Mouse (Mus musculus): ENCODE data around the gene AC141477.1. TPM values are rescaled to one million over a fixed set of nuclear protein-coding genes. Genes with fewer than 3 reads are reported as not detected.

Gene AC141477.1
- total and polyA plus RNA-seq, 2 experiments: not detected

DNA sequence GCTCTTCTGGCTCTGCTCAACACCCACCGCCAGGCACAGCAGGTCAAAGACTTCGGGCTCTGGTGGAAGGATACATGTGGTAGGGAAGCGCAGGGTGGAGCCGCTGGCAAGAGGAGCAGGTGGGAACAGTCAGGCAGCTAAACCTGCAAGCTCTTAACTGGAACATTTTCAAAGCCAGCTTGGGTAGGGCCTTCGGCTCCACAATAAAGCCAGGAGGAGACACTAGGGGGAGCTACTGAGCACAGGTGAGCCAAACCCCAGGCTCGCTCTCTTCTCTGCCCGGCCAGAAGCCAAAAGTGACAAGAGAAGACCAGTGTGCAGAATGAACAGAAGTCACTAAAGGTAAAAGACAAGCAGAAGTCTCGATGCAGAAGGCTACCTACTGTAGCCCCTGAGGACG is 48.5 kb downstream of the AC141477.1 start:
- Histone ChIP-seq H3K27me3 (ENCODE audit: control insufficient read depth, insufficient read depth, low read length) (no peaks in the 10 kb centered on the region), H3K4me1 (ENCODE audit: control insufficient read depth, insufficient read depth, low read length) (no peaks in the 10 kb centered on the region), H3K27ac (replicated peaks; ENCODE audit: insufficient read depth, low read depth, low read length) (no peak overlapping the region), H3K79me2 (ENCODE audit: control insufficient read depth, insufficient read depth, low read length) (no peaks in the 10 kb centered on the region), H3K36me3 (ENCODE audit: control insufficient read depth, insufficient read depth, low read length) (peaks cover 15% of the 10 kb centered on the region), H3K9ac (ENCODE audit: low read depth, low read length) (no peak overlapping the region), H3K4me3 (ENCODE audit: insufficient read depth, low read depth, low read length) (no peak overlapping the region)
- peak; percentile 8 for DNase-seq (ENCODE audit: extremely low read depth, low read depth, low spot score)
- 92% methylated on average over 9 of the region's 9 CpGs for WGBS
- TF ChIP-seq CTCF (IDR thresholded peaks at IDR 0.05; ENCODE audit: low read depth, low read length) (peak; percentile 68), POLR2A (IDR thresholded peaks at IDR 0.05; ENCODE audit: extremely low read depth, insufficient read depth, low read length) (no peak)

DNA sequence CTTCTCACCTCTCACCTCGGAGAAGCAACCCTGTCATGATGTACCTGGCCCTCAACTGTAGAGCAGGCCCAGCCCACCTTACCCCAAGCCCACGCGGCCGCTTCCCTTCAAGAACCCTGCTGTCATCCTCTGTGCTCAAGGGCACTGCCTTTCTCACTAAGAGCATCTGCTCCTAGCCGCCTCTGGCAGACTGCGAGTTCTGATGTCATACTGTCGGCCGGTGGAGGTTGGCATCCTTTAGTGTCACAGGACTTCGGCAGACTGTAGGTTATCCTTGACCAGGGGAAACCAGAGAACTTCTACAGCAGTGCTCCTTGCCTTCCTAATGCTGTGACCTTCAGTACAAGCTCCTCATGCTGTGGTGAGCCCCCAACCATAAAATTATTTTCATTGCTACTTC is 49.1 kb downstream of the AC141477.1 start:
- 96% methylated on average over 9 of the region's 9 CpGs for WGBS
- TF ChIP-seq POLR2A (IDR thresholded peaks at IDR 0.05; ENCODE audit: extremely low read depth, insufficient read depth, low read length) (no peak), CTCF (IDR thresholded peaks at IDR 0.05; ENCODE audit: low read depth, low read length) (no peak)
- no peaks in the 10 kb centered on the region for H3K27me3 ChIP-seq (ENCODE audit: control insufficient read depth, insufficient read depth, low read length)
- no peaks in the 10 kb centered on the region for H3K79me2 ChIP-seq (ENCODE audit: control insufficient read depth, insufficient read depth, low read length)
- H3K4me3 ChIP-seq (ENCODE audit: insufficient read depth, low read depth, low read length): no peak overlapping the region
- H3K27ac ChIP-seq (replicated peaks; ENCODE audit: insufficient read depth, low read depth, low read length): no peak overlapping the region
- DNase-seq (ENCODE audit: extremely low read depth, low read depth, low spot score): no peak
- no peak overlapping the region for H3K9ac ChIP-seq (ENCODE audit: low read depth, low read length)
- peaks cover 18% of the 10 kb centered on the region for H3K36me3 ChIP-seq (ENCODE audit: control insufficient read depth, insufficient read depth, low read length)
- H3K4me1 ChIP-seq (ENCODE audit: control insufficient read depth, insufficient read depth, low read length): no peaks in the 10 kb centered on the region

Other genes with a start within 250 kb of the AC141477.1 start
- 1.1 TPM in 2 replicates for gene Prmt2, start 202.6 kb downstream of the AC141477.1 start, total RNA-seq (2014; rRNA removed)
- 0.73 and 1.4 TPM in 2 replicates for gene Prmt2, start 202.6 kb downstream of the AC141477.1 start, polyA plus RNA-seq (2012; rRNA removed)
- 0.09 and 0.13 TPM in 2 replicates for gene S100b, start 186.6 kb downstream of the AC141477.1 start, total RNA-seq (2014; rRNA removed)
- not detected in 2 replicates for gene S100b, start 186.6 kb downstream of the AC141477.1 start, polyA plus RNA-seq (2012; rRNA removed)
- 2.0 and 2.6 TPM in 2 replicates for gene Dip2a, start 95.2 kb downstream of the AC141477.1 start, total RNA-seq (2014; rRNA removed)
- 1.6 and 1.7 TPM in 2 replicates for gene Dip2a, start 95.2 kb downstream of the AC141477.1 start, polyA plus RNA-seq (2012; rRNA removed)
- 6.1 and 7.0 TPM in 2 replicates for gene Pcnt, start 2.3 kb upstream of the AC141477.1 start, total RNA-seq (2014; rRNA removed)
- gene Pcnt, start 2.3 kb upstream of the AC141477.1 start, polyA plus RNA-seq (2012; rRNA removed): 3.6 and 5.1 TPM in 2 replicates
- not detected in 2 replicates for gene 2610028H24Rik, start 8.6 kb upstream of the AC141477.1 start, total RNA-seq (2014; rRNA removed)
- gene 2610028H24Rik, start 8.6 kb upstream of the AC141477.1 start, polyA plus RNA-seq (2012; rRNA removed): not detected in 2 replicates
- 11.4 and 14.4 TPM in 2 replicates for gene Mcm3ap, start 28.5 kb upstream of the AC141477.1 start, total RNA-seq (2014; rRNA removed)
- 8.8 and 13.6 TPM in 2 replicates for gene Mcm3ap, start 28.5 kb upstream of the AC141477.1 start, polyA plus RNA-seq (2012; rRNA removed)
- 2.9 and 3.0 TPM in 2 replicates for gene Ybey, start 28.7 kb upstream of the AC141477.1 start, total RNA-seq (2014; rRNA removed)
- gene Ybey, start 28.7 kb upstream of the AC141477.1 start, polyA plus RNA-seq (2012; rRNA removed): 2.1 and 2.6 TPM in 2 replicates
- gene Lss, start 91.1 kb upstream of the AC141477.1 start, total RNA-seq (2014; rRNA removed): 42.6 and 53.4 TPM in 2 replicates
- gene Lss, start 91.1 kb upstream of the AC141477.1 start, polyA plus RNA-seq (2012; rRNA removed): 45.7 and 62.6 TPM in 2 replicates
- gene Spatc1l, start 121.8 kb upstream of the AC141477.1 start, total RNA-seq (2014; rRNA removed): not detected in 2 replicates
- gene Spatc1l, start 121.8 kb upstream of the AC141477.1 start, polyA plus RNA-seq (2012; rRNA removed): 0.13 and 0.14 TPM in 2 replicates
- 335 and 349 TPM in 2 replicates for gene Ftcd, start 135.2 kb upstream of the AC141477.1 start, total RNA-seq (2014; rRNA removed)
- gene Ftcd, start 135.2 kb upstream of the AC141477.1 start, polyA plus RNA-seq (2012; rRNA removed): 526 and 676 TPM in 2 replicates
- 1.8 and 2.9 TPM in 2 replicates for gene Col6a2, start 183.2 kb upstream of the AC141477.1 start, total RNA-seq (2014; rRNA removed)
- 3.2 and 3.6 TPM in 2 replicates for gene Col6a2, start 183.2 kb upstream of the AC141477.1 start, polyA plus RNA-seq (2012; rRNA removed)

Measured in liver, adult 2 months (tissue).